Mouse (Mus musculus) skeletal muscle tissue, adult 2 months (tissue): ENCODE measurements at regions not wholly inside any gene's neighbourhood (a gene's known extent, or its start where the extent isn't known, plus 50 kb on each side); places are given as distances from the start of the nearest gene placed in this dataset.
"Not testable (repeated sequence)": the region's sequence is repeated elsewhere in the genome, so short reads cannot be mapped to it uniquely, and the experiment has no call there.

ENCODE experiments used
- DNase-seq: peaks from one replicate; pipeline ENCODE4 v3.0.0-alpha.2; 2012; ENCODE audit warnings: low read depth, low spot score

- no peak for DNase-seq
These were observed 78.2 kb upstream of the Fzd7 start for GRCm38 (mm10) chr1:59403831-59404547.

GRCm38 (mm10) chr1:59405370-59405769 lies 76.9 kb upstream of the Fzd7 start:
- no peak for DNase-seq

DNA sequence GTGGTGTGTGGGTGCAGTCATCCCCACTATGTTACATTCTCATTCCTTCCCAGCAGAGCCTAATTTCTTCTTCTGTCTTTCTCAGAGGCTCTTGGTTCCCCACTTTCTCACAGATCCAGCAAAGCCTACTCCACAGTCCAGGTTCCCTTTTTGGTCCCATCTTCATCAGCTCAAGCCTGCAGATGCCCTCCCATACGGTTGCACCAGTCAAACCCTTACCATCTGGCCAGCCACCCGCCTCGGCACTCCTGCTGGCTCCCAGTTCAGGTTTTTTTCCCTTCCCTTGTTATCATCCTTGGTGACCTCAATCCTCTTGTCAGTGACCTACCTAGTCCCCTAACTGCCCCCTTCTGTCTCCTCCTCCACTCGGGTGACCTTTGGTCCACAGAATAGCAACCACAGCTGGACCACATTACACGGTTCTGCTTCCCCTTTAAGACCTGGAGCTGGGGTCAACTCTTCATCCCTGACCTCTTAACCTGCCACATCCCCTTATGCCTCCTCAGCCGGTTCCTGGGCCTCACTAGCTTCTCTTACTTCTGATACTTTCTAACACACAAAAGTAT lies 75.4 kb upstream of the Fzd7 start:
- DNase-seq: no peak

DNA sequence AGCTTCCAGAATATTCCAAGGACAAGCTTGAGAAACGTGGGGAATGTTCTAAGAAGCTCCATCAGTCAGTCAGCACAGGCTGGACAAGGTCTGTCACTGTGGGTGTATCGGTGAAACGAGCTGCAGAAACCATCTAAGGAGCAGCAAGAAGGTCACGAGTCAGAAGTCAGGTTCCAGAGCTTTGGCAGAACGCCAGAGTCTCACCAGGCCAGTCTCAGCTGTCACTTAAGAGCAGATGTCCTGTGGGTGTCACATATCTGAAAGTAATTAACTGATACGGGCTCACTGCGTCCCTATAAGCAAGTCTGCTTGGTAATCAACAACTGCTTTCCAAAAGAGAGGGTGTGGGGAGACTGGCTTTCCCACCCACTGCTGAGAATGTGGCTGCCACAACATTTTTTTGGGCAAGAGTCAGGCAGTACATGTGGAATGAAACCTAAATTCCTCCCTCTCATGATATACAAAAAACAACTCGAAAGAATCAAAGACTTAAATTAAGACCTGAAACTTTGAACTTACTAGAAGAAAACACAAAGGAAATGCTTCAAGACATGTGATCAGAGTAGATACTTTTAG lies 72.6 kb upstream of the Fzd7 start:
- DNase-seq: peak; percentile 93

DNA sequence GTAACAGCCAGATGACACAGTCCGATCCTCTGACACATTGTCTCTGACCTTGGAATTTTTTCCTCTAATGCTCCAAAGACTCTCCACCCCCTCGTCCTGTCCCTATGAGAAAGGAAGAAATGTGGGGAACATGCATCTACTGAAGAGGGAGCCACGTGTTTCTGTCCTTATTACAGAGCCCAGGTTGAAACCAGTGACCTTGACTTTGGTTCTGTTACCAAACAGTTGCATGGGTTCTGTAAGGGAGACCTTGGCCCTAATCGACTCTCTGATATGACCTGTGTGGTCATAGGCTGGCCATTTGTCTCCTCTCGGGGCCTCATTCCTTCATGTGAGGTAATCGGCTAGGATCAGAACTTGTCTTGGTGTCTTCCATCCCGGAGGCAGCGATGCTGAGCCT lies 69.0 kb upstream of the Fzd7 start:
- no peak for DNase-seq

DNA sequence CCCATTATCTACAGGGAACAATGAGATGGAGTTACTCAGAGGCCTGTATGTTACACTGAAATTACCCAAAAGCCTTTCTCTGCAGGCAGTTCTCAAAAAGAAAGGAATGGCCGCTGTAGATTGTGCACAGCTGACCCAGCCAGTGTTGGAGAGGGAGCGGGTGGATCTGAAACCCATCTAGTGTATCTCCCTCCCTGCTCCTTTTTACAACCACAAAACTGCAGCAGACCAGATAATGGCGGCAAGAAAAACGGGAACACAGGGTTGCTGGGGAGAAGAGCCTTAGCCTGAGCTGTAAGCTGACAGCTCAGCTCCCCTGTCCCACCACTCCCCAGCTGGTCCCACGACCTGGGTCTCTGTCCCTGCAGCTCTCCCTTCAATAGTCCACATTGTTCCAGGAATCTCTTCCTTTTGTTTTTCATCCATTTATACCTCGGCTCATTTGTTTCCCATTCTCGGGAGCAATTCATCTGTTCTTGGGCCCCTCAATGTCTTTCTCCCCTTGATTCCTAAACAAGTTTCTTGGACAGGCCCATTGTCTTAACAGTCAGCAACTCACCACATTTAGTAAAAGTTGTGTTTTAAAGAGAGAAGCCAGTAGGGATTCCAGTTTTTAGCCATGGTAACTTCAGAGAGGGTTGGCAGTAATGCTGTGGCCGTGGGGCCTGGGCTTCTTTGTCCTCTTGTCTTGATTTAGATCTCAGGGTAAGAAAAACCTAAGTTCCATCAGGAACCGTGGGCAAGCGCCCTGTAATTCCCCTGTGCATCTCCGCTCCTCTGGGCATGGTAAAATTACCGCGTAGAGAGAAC lies 67.6 kb upstream of the Fzd7 start:
- DNase-seq: no peak

DNA sequence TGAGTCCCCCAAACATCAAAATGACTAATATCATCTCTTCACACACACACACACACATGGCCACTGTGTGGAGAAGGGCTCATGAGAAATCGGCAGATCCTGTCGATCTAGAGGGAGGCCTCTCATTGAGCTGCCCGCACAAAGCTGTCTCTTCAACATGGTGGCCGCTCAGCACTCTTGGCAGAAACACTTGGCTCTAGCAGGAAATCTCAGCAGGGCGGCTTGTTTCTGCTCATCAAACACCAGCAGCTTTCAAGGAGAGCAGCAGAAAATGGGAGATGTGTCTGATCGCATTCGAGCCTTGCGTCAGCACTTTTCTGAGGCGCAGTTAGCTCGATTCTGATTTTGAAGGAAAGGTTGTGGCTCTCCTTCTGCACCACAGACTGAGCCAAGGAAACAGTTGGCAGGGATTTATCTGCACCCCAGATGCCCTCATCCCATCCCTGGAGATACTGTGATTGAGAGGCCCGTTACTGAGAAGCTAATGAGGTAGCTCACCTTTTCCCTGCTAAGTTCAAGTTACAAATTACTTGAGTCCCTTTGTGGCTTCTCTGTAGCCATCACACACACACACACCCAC lies 66.4 kb upstream of the Fzd7 start:
- no peak for DNase-seq

- DNase-seq: no peak
These were observed 64.9 kb upstream of the Fzd7 start for GRCm38 (mm10) chr1:59417317-59417716.

DNA sequence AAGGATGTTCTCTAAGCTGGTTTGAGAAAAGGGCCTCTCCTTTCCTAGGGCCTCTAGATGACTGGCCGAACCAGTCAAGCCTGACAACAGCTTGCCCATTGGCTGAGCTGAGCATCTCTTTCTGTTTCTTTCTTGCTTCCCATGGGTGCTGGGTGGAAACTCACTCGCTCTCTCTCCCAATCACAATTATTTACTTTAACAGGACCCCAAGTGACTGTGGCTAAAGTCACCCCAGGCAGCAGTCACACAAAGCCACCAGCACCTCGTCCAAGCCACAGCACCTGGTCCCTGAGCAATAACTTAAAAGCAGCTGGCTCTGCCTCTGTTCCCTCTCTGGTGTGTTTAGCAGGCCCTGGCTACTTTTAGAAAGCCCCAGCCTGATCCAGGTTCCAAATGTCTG lies 64.3 kb upstream of the Fzd7 start:
- no peak for DNase-seq

DNA sequence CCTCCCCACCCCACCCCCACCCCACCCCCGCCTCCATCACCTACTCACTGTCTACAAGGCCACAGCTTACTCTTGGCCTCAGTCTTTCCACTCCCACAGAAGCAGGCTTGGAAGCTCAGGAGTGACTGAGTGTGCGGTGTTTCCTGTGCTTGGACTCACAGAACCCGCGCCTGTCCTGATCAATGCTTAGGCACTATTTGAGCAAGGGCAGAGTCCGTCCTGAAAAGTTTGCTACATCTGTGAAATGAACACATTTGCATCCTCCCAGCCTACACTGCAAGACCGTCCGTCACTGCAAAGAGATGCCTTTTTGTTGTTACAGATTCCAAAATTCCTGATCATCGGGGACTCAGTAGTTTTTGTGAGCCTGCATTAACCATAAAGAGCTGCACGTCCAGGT lies 63.5 kb upstream of the Fzd7 start:
- no peak for DNase-seq

DNA sequence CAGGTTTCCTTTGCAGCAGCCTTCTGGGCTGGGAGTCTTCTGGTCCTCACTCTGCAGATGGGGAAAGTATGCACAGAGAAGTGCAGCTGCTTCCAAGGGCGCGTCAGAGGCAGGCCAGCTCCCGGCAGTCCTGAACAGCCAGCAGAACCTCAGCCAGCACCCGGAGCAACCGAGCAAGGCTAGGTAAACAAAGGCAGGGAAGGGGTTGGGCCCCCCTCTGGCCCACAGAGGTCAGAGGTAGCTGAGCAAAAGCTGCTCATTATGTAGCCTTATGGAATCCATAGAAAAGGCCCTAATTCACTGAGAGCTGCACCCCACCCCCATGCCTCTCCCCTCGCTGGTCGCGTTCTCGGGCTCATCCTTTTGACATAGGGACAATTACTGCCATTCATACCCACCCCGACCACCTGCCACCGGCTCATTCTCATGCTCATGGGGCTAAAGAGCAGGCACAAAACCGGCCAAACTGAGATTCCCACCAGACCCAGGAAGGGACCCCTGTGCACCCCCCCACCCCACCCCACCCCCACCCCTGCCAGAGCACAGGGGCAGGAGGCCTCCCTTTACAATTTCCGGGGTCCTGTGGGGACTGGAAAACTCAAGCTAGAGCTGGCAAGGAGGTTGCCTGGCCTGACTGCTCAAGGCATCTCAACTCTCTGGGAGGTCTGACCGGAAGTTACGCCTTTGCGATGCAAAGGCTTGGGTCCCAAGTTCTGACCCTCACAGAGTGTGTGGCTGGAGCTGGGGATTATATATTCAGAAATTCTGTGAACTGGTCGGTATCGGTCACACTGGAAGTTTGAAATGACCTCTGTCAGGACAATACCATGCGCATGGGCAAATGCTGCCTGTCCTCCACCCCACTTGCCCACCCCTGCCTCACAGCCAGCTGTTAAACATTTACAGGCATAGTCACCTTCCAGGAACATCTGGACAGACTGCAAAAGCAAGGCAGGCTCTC lies 59.0 kb upstream of the Fzd7 start:
- DNase-seq: no peak

- not testable (repeated sequence) for DNase-seq
These were observed 56.5 kb upstream of the Fzd7 start for GRCm38 (mm10) chr1:59425771-59426170.

- no peak for DNase-seq
These were observed 55.6 kb upstream of the Fzd7 start for GRCm38 (mm10) chr1:59426346-59427203.

- peak; percentile 42 for DNase-seq
These were observed 55.0 kb upstream of the Fzd7 start for GRCm38 (mm10) chr1:59427204-59427557.

DNA sequence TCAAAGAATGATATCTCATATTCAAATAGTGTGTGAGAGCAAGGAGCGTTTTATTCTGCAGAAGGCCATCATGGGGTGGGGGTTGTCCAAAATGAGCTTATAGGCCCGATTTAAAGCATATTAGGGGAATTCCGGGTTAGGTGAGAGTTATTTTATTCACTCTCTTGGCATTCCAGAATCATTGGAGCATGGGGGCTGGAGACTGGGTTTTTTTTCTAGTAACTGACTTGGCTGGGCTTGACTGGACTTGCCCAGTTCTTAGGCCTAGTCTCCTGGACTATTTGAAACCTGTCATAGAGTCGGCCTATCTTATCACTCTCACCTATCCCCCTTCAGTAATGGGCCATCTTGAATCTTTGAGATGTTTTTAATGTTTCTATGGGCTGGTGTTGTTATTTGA lies 52.9 kb upstream of the Fzd7 start:
- DNase-seq: no peak

DNA sequence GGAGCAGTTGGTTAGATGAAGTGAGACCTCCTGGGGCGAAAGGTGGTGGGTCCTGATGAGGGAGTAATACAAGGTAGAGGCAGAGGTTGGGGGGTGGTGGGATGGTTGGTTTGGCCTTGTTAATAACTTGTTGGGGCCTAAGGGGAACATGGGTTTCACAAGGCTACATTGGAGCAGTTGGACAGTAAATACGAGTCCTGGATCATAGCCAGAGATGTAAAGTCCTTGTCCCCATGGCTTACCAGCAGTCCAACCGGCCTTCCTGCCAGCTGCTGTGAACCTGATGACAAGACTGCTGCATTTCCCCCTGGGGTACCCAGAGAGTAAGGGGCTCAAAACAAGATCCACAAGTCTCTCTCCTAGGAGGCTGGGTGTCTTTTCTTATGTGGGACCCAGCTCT lies 52.0 kb upstream of the Fzd7 start:
- no peak for DNase-seq

GRCm38 (mm10) chr1:59430886-59431486 lies 51.2 kb upstream of the Fzd7 start:
- DNase-seq: no peak
